Mouse (Mus musculus) bone marrow, adult 2 months (tissue): ENCODE data around the gene Gm12248.

Experiments used
- CTCF ChIP-seq: fragments of 200-500 bp; IDR thresholded peaks from 2 replicates; pipeline ENCODE4 v1.5.1; 2011; ENCODE audit warnings: low read length, control low read depth; ENCODE audit not compliant: control insufficient read depth, insufficient read depth
- POLR2A ChIP-seq: fragments of 200-500 bp; IDR thresholded peaks from 2 replicates; pipeline ENCODE4 v1.6.1; 2011; ENCODE audit warnings: low read depth, mild to moderate bottlenecking, control low read depth, low read length, borderline replicate concordance; ENCODE audit not compliant: control insufficient read depth

DNA sequence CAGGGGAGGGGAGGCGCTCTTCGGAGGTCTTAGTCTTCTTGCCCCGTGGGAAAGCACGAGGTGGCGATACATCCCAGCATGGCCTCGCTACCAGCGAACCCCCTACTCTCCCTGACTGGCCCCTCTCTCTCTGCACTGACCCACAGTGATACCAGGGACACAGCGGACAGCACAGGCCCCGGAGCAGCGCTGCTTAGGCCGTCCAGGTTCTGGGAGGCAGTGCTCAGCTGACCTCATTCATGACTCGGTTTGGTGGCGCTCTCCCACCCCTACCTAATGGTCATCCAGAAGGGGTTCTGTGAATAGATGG, 10.4 kb upstream of the Gm12248 start:
- TF ChIP-seq POLR2A: no peak
- TF ChIP-seq CTCF: no peak
